Mouse (Mus musculus) cortical plate, adult 2 months (tissue): ENCODE measurements around the gene Rln3.

Source experiments
- CTCF ChIP-seq: fragments of 200-500 bp; IDR thresholded peaks from 2 replicates; pipeline ENCODE4 v1.5.1; 2011; ENCODE audit warnings: mild to moderate bottlenecking, control low read depth, low read length; ENCODE audit not compliant: insufficient read depth; ENCODE audit errors: extremely low read depth
- POLR2A ChIP-seq: fragments of 200-500 bp; IDR thresholded peaks from 2 replicates; pipeline ENCODE4 v1.6.1; 2011; ENCODE audit warnings: mild to moderate bottlenecking, low read length, control low read depth; ENCODE audit not compliant: insufficient read depth; ENCODE audit errors: extremely low read depth

GRCm38 (mm10) chr8:84010625-84011611 is 33.9 kb downstream of the Rln3 start:
- TF ChIP-seq POLR2A (no peak), CTCF (peak; percentile 21; the same call in 1 of the 2 replicates)
